Mouse (Mus musculus) small intestine, adult 2 months (tissue): ENCODE measurements around the gene Mndal.
"Not testable (repeated sequence)": the region's sequence is repeated elsewhere in the genome, so short reads cannot be mapped to it uniquely, and the experiment has no call there.

Source experiments
- CTCF ChIP-seq: fragments of 200-500 bp; IDR thresholded peaks from 2 replicates; pipeline ENCODE4 v1.5.1; 2012; ENCODE audit warnings: low read depth, mild to moderate bottlenecking, control low read depth, inconsistent platforms, low read length, moderate library complexity, mixed read lengths; ENCODE audit not compliant: insufficient replicate concordance, insufficient read length; ENCODE audit errors: extremely low read depth
- POLR2A ChIP-seq: fragments of 200-500 bp; IDR thresholded peaks from 2 replicates; pipeline ENCODE4 v1.6.1; 2012; ENCODE audit warnings: low read depth, mild to moderate bottlenecking, control low read depth, inconsistent platforms, low read length, moderate library complexity

DNA sequence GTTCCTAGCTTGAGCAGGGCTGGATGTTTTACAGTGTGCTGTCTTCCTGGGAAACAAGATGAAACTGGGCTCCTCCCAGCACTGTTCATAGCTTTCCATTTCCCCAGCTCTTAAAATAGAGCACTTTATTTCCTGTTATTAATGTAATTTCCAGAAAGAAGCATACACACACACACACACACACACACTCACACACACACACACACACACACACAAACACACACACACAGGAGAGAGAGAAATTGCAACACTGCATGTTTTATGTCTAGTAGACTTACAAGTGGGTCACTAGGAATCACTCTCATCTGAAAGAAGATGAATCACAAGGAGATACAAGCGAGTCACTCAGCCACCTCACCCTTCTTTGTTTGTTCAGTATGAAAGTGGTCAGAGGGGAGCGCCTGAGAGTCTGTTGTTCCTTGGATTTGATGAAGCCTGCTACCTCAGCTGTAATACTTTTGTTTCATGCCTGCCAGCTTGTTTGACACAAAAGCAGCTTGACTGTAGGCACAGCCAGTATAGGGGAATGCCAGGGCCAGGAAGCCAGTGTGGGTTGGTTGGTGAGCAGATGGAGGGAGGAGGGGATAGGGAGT, 139.5 kb downstream of the Mndal start:
- TF ChIP-seq CTCF, POLR2A: not testable (repeated sequence)
